Mouse (Mus musculus): Measurements from ENCODE around the gene Ptpra.

- TF ChIP-seq CTCF (IDR thresholded peaks at IDR 0.05; ENCODE audit: low read depth, low read length) (no peak), POLR2A (IDR thresholded peaks at IDR 0.05; ENCODE audit: insufficient read depth, low read length) (no peak)
These were observed 22.9 kb downstream of the Ptpra start for GRCm38 (mm10) chr2:130472908-130473510.

All from ES-Bruce4 (cell line).